Mouse (Mus musculus): ENCODE measurements at regions not wholly inside any gene's neighbourhood (a gene's known extent, or its start where the extent isn't known, plus 50 kb on each side); places are given as distances from the start of the nearest gene placed in this dataset.

DNA sequence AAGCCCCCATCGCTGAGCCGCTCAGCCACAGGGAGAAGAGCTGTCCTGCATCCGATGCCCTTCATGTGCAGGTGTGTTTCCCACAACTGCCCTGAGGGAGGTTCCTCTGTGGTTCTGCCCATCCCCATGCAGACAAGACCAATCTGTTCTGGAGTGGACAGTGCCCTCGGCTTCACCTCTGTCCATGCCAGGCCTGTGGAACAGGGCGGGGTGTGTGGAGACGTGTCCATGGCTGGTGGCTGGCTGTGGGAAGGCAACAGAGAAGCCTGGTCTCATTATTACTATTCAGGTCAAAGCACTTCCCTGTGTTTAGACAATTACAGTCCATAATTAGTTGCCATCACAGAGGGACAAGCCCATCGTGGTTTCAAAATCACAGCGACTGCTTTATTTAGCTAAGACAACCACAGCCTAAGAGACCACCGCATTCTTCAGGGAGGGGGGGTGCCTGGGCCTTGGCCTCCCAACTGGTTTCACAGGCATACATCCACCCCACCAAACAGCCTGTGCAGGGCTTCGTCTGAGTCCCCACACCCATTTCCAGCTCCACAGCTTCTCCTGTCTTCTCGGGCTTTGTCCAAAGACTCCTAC lies 97.7 kb downstream of the Rplp1 start:
- DNase-seq, result no peak

DNA sequence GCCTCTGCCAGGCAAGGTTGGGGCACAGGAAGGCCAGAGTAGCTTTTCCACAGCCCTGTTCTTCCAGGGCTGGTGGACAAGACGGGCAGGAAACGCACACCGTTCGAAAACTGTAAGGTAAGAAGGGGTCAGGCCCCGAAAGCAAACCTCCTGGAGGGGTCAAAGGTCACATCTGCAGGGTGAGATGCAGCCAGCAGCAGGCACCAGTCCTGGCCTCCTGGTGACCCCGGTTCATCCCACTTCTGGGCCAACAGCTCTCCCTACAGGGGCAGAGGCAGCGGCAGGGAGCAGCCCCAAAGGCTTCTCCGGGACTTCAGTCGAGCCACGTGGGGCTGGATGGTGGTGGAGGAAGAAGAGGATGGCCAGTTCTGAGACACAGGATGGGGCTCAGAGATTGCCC lies 98.3 kb downstream of the Rplp1 start:
- DNase-seq, result no peak

DNA sequence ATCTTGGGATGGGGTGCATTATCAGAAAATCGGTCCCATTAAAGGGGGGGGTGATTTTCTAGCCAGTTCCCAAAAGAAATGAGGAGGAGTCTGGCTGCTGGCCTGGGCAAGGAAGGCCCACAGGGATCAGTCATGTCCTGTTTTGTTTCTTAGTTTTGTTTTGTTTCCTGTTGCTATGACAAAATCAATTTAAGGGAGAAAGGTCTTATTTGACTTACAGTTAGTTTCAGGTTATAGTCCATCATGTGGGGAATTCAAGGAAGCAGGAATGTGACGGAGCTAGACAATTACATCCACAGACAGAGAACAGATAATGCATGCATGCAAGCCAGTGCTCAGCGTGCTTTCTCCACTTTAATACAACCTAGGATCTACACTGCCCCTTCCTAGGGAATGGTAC lies 101.1 kb downstream of the Rplp1 start:
- DNase-seq, result no peak

DNA sequence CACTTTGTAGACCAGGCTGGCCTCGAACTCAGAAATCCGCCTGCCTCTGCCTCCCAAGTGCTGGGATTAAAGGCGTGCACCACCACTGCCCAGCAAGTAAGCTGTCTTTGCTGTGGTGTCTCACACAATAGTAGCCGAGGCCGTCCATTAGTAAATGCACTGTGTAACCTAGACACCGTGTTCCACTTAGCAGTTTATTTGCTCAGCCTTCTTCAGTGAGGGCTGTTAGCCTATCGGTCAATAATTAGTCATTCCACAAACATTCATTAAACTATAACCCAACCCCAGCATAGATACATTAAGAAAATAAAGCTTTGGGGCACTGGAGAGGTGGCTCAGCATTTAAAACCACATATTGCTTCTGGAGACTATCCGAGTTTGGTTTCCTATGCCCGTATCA lies 102.0 kb downstream of the Rplp1 start:
- no peak for DNase-seq

DNA sequence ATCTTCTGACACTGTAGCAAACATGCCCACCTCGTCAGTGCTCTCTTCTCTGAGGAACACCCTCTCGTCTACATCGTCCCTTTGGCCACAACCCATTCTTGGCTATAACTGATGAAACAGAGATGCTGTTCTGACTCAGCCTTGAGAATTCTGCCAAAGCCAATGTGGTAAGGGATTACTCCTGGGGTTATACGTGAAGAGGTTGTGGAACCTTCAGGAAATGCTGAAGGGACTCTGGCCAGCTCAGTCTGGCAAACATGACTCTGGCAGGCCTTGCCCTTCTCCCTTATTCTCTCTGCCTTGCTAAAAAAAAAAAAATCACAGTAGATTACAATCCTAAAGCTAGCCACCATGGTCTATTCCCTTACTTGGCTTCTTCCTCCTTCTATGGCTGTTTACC lies 103.9 kb downstream of the Rplp1 start:
- no peak for DNase-seq

DNA sequence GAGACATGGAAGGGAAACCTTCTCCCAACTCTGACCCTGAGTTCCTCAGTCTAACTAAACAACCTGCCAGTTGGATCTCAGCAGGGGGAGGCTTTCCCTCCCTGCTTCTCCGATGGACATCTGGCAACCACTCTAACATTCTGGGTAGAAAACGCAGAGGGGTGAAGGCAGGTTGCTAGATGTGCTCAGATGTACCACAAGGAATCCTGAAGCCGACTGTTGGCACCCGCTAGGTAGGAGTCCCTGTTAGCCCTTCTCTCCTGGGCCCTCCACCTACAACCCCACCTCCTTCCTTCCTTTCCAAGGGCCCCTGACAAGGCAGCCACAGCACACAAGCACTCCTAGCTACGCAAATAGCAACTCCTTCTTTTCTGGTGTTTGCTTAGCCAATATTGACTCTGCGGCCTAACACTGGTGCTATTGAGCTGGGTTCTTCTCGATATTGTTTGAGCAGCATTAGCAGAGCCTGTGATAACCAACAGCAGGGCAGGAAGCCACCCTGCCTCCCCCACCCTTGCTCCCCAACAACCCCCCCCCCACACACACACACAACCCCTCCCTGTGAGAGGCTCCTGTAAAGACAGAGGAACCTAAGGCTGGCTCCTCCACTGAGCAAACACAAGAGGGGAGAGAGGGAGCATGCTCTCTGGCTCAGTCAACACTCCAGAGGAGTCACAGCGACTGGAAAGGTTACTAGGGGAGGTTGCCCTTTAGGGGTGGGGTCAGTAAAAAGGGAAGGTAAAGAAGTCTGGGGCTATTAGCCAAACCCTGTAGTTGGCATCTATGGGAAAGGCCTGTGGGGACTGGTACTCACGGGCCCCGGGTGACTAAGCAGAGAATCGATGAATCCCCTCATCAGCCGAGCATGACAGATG lies 105.8 kb downstream of the Rplp1 start:
- no peak for DNase-seq

DNA sequence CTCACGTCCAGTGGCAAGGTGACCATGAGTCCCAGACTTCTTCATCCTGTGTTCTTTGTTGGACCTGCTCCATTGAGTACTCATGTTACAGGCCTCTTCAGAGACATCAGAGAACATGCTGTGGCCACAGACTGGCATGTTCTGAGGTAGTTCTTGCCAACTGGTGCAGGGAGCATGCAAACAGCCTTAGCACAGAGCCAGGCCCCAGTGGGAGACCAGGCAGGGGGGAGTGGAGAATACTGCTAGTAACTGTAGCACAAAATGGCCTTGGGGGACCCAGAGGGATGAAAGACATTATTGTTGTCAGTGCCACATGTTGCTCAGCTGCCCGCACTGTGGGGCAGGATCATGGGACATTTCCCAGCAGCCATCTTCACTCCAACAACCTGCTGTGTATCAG lies 108.4 kb downstream of the Rplp1 start:
- no peak for DNase-seq

DNA sequence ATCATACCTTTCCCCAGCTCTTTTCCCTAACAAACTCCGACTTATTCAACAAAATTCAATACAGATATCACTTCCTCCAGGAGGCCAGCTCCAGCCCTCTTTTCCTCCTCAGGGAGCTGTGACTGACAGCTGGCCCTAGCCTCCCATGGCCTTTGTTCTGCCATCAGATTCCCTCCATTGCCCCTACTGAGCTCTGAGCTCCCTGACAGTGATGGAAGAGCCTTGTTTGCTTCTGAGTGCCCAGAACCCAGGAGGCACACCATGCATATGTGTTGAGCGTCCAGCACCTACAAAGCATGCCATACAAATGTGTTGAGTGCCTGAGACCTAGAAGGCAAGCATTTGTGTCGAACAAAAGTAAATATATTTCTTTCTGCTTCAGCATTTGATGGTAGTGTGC lies 110.8 kb downstream of the Rplp1 start:
- no peak for DNase-seq

DNA sequence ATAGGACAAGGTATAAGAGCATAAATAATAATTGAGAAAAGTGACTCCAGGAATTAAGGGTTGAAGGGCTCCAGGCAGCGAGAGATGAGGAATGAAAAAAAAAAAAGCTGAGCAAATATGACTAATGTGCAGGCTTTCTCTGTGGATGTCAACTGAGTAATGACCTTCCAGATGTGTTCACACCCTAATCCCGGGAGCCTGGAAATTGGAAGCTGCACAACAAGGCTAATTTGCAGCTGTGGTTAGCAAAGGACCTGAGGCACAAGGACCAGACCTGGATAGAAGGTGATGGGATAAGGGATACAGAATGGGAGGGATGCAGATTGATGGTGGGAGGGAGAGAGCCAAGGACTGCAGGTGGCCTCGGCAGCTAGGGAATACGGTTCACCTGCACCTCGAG lies 111.6 kb downstream of the Rplp1 start:
- DNase-seq, result no peak

DNA sequence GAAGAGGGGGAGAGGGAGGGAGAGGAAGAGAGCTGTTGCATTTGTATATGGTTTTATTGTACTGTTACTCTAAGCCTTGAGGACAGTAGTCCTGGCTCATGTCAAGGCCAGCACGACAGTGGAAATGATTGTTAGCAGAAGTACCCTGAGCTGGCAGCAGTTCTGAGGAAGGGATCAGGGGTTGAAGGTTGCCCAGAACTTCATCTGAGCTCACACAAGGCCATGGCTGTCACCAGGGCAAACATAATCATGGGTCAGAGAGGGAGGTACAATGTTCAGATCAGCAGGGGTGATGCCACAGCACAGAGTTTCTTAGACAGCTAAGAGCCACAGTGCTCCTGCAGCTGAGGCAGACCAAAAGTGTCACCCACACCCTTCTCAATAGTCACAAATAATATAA lies 114.8 kb downstream of the Rplp1 start:
- peak; percentile 88 for DNase-seq

DNA sequence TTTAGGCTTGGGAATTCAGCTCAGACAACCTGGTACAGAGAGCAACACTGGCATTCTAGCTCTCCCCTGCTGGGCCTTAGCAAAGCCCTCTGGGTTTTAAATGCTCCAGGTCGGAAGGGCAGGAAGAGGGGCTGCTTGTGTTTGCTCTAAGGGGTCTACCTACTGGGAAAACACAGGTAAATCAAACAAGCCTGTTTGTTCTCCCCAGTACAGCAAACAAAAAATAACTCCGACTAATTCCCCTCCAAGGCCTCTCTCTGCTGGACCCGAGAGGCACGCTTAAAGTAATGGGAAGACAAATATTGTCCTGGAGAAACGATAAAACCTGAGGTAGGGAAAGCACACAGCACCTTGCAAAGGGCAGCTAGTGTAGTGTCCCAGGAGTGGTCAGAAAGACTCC lies 118.4 kb downstream of the Rplp1 start:
- no peak for DNase-seq

DNA sequence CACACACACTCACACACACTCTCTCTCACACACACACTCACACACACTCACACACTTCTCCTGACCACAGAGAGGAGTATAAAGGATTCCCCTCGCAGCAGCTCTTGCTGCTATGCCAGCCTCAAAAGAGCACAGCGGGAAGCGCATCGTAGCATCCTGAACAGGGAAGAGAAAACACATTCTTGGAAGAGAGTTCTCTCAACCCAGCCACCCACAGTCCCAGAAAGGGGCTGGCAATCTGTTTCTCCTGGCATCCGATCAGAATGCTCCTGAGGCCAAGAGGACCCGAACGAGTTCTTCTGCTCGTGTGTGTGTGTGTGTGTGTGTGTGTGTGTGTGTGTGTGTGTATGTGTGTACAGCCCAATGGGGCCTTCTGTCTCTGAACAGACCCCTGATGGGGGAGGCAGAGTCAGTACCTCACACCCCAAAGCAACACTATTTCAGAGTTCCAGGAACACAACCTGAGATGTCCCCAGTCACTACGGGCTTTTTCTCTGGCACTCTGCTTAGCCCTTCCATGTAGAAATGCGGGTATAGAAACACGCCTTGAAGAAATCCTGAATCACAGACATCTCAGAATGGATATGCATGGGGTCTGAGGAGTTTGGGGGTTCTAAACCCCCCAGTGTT lies 122.8 kb downstream of the Rplp1 start:
- DNase-seq, result no peak

DNA sequence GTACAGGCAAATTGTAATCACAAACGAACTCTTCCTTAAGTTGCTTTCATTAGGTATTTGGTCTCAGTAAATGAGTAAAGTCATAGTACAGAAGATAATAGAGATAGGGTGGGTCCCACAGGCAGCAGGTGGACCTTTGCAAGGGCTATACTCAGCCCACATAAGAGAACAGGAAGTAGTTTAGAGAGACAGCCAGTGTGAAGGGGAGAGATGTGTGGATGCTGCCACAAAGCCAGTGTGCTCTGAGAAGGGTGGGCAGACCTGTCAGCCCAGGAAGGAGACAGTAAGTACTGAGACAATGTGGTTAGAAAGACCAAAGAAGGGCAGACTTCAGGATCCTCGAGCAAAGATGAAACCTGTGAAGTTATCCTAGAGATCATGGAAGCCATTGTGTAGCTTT lies 123.5 kb downstream of the Rplp1 start:
- no peak for DNase-seq

DNA sequence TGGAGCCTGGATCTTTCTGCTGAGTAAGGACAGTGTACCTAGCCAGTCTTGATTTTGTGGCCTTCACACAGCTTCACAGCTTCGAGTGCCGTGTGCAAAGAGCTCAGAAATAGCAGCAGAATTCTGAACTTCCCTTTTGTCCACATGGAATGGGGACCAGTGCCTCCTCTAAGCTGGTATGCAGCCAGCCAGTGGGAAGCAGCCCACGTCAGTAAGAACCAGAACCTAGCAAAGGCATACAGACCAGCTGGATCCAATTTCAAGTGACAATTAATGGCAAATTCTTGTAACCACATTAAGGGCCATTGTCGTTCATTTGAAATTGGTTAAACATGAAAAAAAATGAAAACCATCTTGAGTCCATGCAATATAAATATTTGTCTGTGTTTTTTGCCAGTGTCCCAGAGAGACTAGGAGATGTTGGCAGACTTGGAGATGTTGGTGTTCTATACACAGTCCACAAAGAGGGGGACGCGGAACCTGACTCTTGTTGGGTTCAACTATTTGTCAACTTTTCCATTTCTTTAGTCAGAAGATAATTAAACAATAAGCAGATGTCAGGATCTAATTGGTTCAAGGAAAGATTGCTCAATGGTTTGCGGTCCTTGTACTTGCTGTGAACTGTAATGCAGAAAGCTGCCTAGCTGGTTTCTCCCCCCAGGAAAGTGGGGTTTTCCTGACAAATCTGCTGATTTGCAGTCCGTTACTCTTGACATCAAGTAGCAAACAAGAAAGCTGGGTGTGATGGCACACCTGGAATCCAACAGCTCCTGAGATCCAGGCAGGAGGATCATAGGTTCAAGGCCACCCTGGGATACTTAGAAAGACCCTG lies 125.1 kb downstream of the Rplp1 start:
- no peak for DNase-seq

DNA sequence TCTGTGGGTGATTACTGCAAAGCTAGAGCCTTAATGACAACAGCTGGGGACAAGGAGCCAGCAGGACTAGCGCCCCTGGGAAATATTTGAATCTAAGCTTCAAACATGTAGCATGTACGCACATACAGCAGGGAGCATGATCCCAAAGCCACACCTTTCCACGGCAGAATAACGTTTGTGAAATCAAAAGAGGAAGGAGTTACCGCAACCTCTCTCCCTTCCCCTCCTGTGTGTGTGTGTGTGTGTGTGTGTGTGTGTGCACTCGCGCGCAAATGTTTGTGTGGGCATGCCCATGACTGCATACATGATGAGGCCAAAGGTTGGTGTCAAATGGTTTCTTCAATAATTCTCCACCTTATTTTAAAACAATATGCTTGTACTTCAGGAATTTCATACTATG lies 132.9 kb downstream of the Rplp1 start:
- no peak for DNase-seq

DNA sequence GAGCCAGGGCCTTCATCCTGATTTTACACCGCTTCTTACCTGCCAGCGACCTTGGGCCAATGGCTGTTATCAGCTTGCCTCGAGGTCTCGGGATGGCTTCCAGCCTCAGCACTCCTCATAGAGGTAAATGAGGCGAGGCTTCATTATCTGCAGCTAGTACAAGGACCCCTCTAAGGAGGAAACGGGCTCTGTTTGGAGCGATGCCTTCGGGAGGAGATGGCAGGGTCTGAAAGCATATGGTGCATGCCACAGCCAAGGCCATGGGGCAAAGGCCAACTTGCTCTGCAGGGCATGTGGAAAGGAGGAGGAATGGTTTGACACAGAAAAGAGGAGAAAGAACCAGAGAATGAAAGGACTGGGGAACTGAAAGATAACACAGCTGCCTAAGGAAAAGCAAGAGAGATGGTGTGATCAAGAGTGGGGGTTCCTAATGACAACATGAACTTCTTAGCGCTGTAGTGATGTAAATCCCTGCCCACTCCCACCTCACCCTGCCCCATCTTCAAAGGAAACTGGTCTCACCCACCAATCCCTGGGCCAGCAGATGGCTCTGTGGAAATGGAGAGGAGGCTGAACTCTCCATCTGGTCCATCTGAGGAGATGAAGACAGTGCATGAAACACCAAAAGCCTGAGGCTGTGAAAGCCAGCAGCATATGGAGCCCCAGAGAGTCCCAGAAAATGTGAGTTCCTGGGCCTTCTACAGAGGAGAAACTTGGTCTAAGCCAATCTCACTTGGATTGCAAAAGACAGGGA lies 134.0 kb downstream of the Rplp1 start:
- no peak for DNase-seq

DNA sequence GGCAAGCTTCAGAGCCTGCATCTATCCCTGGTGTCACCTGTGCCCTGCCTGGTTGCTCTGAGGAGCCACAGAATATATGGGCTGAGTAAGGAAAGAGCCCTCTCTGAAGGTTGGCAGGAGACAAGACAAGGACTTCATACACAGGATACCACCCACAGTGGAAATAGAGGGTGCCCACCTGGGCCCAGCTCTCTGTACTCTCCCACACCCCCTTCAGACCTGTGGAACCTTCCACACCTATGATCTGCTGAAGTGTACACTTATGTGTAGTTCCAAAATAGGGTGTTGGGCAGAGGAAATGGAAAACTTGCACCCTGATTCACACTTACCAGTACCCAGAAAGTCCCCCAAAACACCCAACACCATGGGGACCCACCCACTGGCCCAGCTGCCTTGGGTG lies 135.2 kb downstream of the Rplp1 start:
- no peak for DNase-seq

DNA sequence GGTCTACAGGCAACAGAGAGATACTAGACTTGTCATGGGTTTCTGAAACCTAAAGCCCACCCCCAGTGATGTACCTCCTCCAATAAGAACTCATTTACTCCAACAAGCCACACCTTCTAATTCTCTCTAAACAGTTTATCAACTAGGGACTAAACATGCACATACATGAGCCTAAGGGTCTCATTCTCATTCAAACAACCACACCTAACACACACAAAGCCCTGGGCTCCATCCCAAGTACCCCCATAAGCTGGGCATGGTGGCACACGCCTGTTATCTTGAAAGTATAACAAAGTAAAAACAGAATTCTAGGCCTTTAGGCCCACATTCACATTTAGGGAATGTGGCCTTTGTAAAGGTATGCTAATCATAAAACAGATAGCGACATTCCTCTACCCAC lies 137.9 kb downstream of the Rplp1 start:
- no peak for DNase-seq

DNA sequence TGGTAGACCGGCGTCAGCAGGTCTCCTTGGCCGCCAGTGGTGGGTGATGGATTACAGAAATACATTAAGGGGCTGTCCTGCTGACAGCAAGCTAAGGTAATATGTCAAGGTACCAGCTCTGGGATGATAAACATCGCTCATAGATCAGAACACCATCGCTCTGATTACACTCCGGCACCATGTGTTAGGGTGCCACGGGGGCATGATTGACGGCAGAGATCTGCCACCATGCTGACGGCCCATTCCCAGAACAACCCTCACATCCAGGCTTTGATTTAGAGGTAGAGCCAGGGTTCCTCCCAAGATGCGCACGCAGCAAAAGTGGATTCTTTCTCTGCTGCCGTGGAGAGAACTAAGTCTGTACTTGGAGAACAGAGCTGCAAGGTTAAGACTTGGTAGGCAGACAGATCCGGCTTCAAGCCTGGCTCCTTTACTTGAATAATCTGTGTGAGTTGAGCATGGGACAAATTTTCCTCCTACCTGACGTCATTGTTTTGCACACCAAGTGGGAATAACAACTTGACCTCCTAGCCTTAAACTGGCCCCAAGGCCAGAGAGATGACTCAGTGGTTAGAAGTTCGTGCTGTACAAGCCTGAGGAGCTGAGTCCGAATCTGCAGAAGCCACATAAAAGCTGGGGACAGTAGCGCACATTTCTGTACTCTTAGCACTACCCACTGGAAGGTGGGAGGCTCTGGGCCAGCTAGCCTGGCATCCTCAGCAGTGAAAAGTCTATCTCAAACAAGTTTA lies 144.0 kb downstream of the Rplp1 start:
- peak; percentile 72 for DNase-seq

DNA sequence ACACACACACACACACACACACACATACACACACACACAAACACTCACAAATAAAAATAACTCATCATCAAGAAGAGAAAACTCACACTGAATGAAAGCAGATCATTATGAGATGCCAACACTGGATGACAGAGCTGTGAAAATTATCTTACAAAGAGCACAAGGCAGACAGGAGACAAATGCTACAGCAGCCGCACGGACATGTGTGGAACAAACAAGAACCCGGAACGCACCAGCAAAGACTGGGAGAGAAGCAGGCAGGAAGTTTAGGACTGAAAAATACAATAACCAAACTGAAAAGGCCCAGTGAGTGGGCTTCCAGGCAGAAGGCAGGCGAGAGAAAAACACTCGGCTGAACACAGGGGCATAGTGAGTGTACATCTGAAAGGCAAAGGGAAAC lies 148.2 kb downstream of the Rplp1 start:
- no peak for DNase-seq

DNA sequence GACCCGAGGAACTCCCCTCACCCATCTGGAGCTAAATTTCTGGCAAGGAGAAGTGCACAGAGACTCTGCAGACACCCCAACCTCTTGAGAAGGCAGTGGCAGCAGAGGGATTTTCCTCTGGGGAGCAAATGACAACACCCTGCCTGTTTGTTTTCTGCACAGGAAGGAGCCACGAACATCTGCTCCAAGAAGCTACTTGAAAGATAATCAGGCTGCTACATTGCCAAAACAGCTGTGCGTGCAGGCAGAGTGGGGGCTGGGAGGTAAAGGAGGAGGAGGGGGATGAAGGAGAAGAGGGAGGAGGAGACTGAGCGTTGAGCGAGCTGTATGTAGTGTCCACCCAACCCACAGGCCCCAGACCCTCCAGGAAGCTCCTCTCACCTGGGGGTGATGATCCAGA lies 149.0 kb downstream of the Rplp1 start:
- no peak for DNase-seq

DNA sequence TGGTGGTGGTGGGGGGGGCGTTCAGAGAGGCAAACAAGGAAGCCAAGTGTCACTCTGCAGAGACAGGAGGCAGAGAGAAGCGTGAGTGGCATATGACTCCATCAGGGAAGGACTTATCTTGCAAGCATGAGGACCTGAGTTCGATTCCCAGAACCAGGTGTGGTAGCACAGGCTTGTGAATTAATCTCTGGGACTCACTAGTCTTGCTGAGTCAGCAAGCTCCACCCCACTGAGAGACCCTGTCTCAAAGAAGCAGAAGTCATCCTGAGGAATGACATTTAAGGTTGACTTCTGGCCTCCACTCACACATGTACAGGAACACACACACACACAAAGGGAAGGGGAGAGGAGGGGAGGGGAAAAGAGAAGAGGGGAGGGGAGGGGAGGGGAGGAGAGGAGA lies 156.5 kb downstream of the Rplp1 start:
- DNase-seq, result no peak
